Mouse (Mus musculus): Measurements from ENCODE around the gene Gnaz. TPM values are rescaled to one million over a fixed set of nuclear protein-coding genes. Genes with fewer than 3 reads are reported as not detected.

The Gnaz gene
- polyA plus RNA-seq, 1 experiment from 2014 or later = 66.8 TPM

- Histone ChIP-seq H3K27me3 (ENCODE audit: control insufficient read depth, insufficient read depth, low read length) (no peaks in the 10 kb centered on the region), H3K9ac (no peak overlapping the region), H3K4me3 (replicated peaks; ENCODE audit: low read length) (no peak overlapping the region), H3K9me3 (ENCODE audit: control insufficient read depth, low read length) (no peaks in the 10 kb centered on the region), H3K36me3 (replicated peaks; ENCODE audit: control insufficient read depth, insufficient read depth) (no peaks in the 10 kb centered on the region), H3K4me1 (replicated peaks; ENCODE audit: control insufficient read depth, insufficient read depth, low read length) (peaks cover 6% of the 10 kb centered on the region), H3K27ac (no peak overlapping the region), H3K4me2 (replicated peaks) (no peak overlapping the region)
- DNase-seq (ENCODE audit: low spot score) (no peak), ATAC-seq (ENCODE audit: low FRiP score) (no peak)
- WGBS = 79% methylated on average over 8 of the region's 8 CpGs
Observed at GRCm38 (mm10) chr10:75052902-75053301, 85.9 kb downstream of the Gnaz start.

GRCm38 (mm10) chr10:75053655-75054054 lies 86.7 kb downstream of the Gnaz start:
- Histone ChIP-seq H3K36me3 (replicated peaks; ENCODE audit: control insufficient read depth, insufficient read depth) (no peaks in the 10 kb centered on the region), H3K4me1 (replicated peaks; ENCODE audit: control insufficient read depth, insufficient read depth, low read length) (peaks cover 6% of the 10 kb centered on the region), H3K4me2 (replicated peaks) (no peak overlapping the region), H3K27me3 (ENCODE audit: control insufficient read depth, insufficient read depth, low read length) (no peaks in the 10 kb centered on the region), H3K9ac (no peak overlapping the region), H3K9me3 (ENCODE audit: control insufficient read depth, low read length) (no peaks in the 10 kb centered on the region), H3K4me3 (replicated peaks; ENCODE audit: low read length) (no peak overlapping the region), H3K27ac (no peak overlapping the region)
- ATAC-seq (ENCODE audit: low FRiP score) = no peak
- 94% methylated on average over 4 of the region's 4 CpGs for WGBS
- no peak for DNase-seq (ENCODE audit: low spot score)

- Histone ChIP-seq H3K9me3 (ENCODE audit: control insufficient read depth, low read length) (no peaks in the 10 kb centered on the region), H3K4me2 (replicated peaks) (no peak overlapping the region), H3K9ac (no peak overlapping the region), H3K4me1 (replicated peaks; ENCODE audit: control insufficient read depth, insufficient read depth, low read length) (peaks cover 6% of the 10 kb centered on the region), H3K27ac (no peak overlapping the region), H3K36me3 (replicated peaks; ENCODE audit: control insufficient read depth, insufficient read depth) (no peaks in the 10 kb centered on the region), H3K4me3 (replicated peaks; ENCODE audit: low read length) (no peak overlapping the region), H3K27me3 (ENCODE audit: control insufficient read depth, insufficient read depth, low read length) (no peaks in the 10 kb centered on the region)
- DNase-seq (ENCODE audit: low spot score) (no peak), ATAC-seq (ENCODE audit: low FRiP score) (no peak)
- WGBS = 74% methylated on average over 6 of the region's 6 CpGs
Observed at GRCm38 (mm10) chr10:75054125-75054524, 87.1 kb downstream of the Gnaz start.

- Histone ChIP-seq H3K27me3 (ENCODE audit: control insufficient read depth, insufficient read depth, low read length) (no peaks in the 10 kb centered on the region), H3K9me3 (ENCODE audit: control insufficient read depth, low read length) (no peaks in the 10 kb centered on the region), H3K4me2 (replicated peaks) (no peak overlapping the region), H3K4me1 (replicated peaks; ENCODE audit: control insufficient read depth, insufficient read depth, low read length) (peaks cover 15% of the 10 kb centered on the region), H3K9ac (no peak overlapping the region), H3K36me3 (replicated peaks; ENCODE audit: control insufficient read depth, insufficient read depth) (no peaks in the 10 kb centered on the region), H3K27ac (peak overlapping the region; percentile 10; the same call in 1 of the 2 replicates), H3K4me3 (replicated peaks; ENCODE audit: low read length) (no peak overlapping the region)
- no peak for DNase-seq (ENCODE audit: low spot score)
- WGBS = 46% methylated on average over 5 of the region's 5 CpGs
- ATAC-seq (ENCODE audit: low FRiP score) = no peak
Observed at GRCm38 (mm10) chr10:75055672-75056071, 88.7 kb downstream of the Gnaz start.

- H3K9ac ChIP-seq = no peak overlapping the region
- peak overlapping the region; percentile 10; the same call in 1 of the 2 replicates for H3K27ac ChIP-seq
- 6% methylated on average over 4 of the region's 4 CpGs for WGBS
- H3K9me3 ChIP-seq (ENCODE audit: control insufficient read depth, low read length) = no peaks in the 10 kb centered on the region
- peak; percentile 22; the same call in 1 of the 2 replicates for ATAC-seq (ENCODE audit: low FRiP score)
- H3K4me3 ChIP-seq (replicated peaks; ENCODE audit: low read length) = no peak overlapping the region
- no peaks in the 10 kb centered on the region for H3K36me3 ChIP-seq (replicated peaks; ENCODE audit: control insufficient read depth, insufficient read depth)
- H3K4me2 ChIP-seq (replicated peaks) = no peak overlapping the region
- peak; percentile 42 for DNase-seq (ENCODE audit: low spot score)
- peaks cover 15% of the 10 kb centered on the region for H3K4me1 ChIP-seq (replicated peaks; ENCODE audit: control insufficient read depth, insufficient read depth, low read length)
- no peaks in the 10 kb centered on the region for H3K27me3 ChIP-seq (ENCODE audit: control insufficient read depth, insufficient read depth, low read length)
Observed at GRCm38 (mm10) chr10:75056255-75056654, 89.3 kb downstream of the Gnaz start.

- Histone ChIP-seq H3K36me3 (replicated peaks; ENCODE audit: control insufficient read depth, insufficient read depth) (no peaks in the 10 kb centered on the region), H3K9ac (no peak overlapping the region), H3K4me2 (replicated peaks) (no peak overlapping the region), H3K27ac (no peak overlapping the region), H3K27me3 (ENCODE audit: control insufficient read depth, insufficient read depth, low read length) (no peaks in the 10 kb centered on the region), H3K4me1 (replicated peaks; ENCODE audit: control insufficient read depth, insufficient read depth, low read length) (peaks cover 36% of the 10 kb centered on the region), H3K9me3 (ENCODE audit: control insufficient read depth, low read length) (no peaks in the 10 kb centered on the region), H3K4me3 (replicated peaks; ENCODE audit: low read length) (no peak overlapping the region)
- DNase-seq (ENCODE audit: low spot score) (no peak), ATAC-seq (ENCODE audit: low FRiP score) (no peak)
- 81% methylated on average over 8 of the region's 8 CpGs for WGBS
Observed at GRCm38 (mm10) chr10:75058336-75058735, 91.4 kb downstream of the Gnaz start.

GRCm38 (mm10) chr10:75058761-75059395 lies 91.9 kb downstream of the Gnaz start:
- Histone ChIP-seq H3K4me2 (replicated peaks) (no peak overlapping the region), H3K27me3 (ENCODE audit: control insufficient read depth, insufficient read depth, low read length) (no peaks in the 10 kb centered on the region), H3K4me3 (replicated peaks; ENCODE audit: low read length) (no peak overlapping the region), H3K36me3 (replicated peaks; ENCODE audit: control insufficient read depth, insufficient read depth) (no peaks in the 10 kb centered on the region), H3K9me3 (ENCODE audit: control insufficient read depth, low read length) (no peaks in the 10 kb centered on the region), H3K9ac (no peak overlapping the region), H3K4me1 (replicated peaks; ENCODE audit: control insufficient read depth, insufficient read depth, low read length) (peaks cover 41% of the 10 kb centered on the region), H3K27ac (no peak overlapping the region)
- no peak for ATAC-seq (ENCODE audit: low FRiP score)
- 17% methylated on average over 9 of the region's 9 CpGs for WGBS
- no peak for DNase-seq (ENCODE audit: low spot score)

- ATAC-seq (ENCODE audit: low FRiP score) (peak; percentile 38; the same call in 1 of the 2 replicates), DNase-seq (ENCODE audit: low spot score) (peak; percentile 84)
- Histone ChIP-seq H3K4me3 (replicated peaks; ENCODE audit: low read length) (peak overlapping the region; percentile 91; the same call in 1 of the 2 replicates), H3K27ac (no peak overlapping the region), H3K4me2 (replicated peaks) (peak overlapping the region; percentile 92), H3K9me3 (ENCODE audit: control insufficient read depth, low read length) (no peaks in the 10 kb centered on the region), H3K36me3 (replicated peaks; ENCODE audit: control insufficient read depth, insufficient read depth) (no peaks in the 10 kb centered on the region), H3K4me1 (replicated peaks; ENCODE audit: control insufficient read depth, insufficient read depth, low read length) (peaks cover 46% of the 10 kb centered on the region), H3K9ac (no peak overlapping the region), H3K27me3 (ENCODE audit: control insufficient read depth, insufficient read depth, low read length) (no peaks in the 10 kb centered on the region)
- WGBS = under 1% methylated on average over 11 of the region's 11 CpGs
Observed at GRCm38 (mm10) chr10:75059396-75059795, 92.4 kb downstream of the Gnaz start.

- peaks cover 56% of the 10 kb centered on the region for H3K4me1 ChIP-seq (replicated peaks; ENCODE audit: control insufficient read depth, insufficient read depth, low read length)
- DNase-seq (ENCODE audit: low spot score) = peak; percentile 81
- no peaks in the 10 kb centered on the region for H3K9me3 ChIP-seq (ENCODE audit: control insufficient read depth, low read length)
- peak; percentile 88 for ATAC-seq (ENCODE audit: low FRiP score)
- H3K4me3 ChIP-seq (replicated peaks; ENCODE audit: low read length) = peak within 1 kb of the TSS; percentile 91
- no peaks in the 10 kb centered on the region for H3K36me3 ChIP-seq (replicated peaks; ENCODE audit: control insufficient read depth, insufficient read depth)
- peak within 1 kb of the TSS; percentile 92 for H3K4me2 ChIP-seq (replicated peaks)
- no peaks in the 10 kb centered on the region for H3K27me3 ChIP-seq (ENCODE audit: control insufficient read depth, insufficient read depth, low read length)
- H3K9ac ChIP-seq = peak within 1 kb of the TSS; percentile 91
- H3K27ac ChIP-seq = peak within 1 kb of the TSS; percentile 89
- WGBS = under 1% methylated on average over 53 of the region's 73 CpGs
Observed at GRCm38 (mm10) chr10:75060217-75060842, 93.4 kb downstream of the Gnaz start, which contains the start of gene Bcr. Bcr (plus strand) TSS chr10:75060592.
